Mouse (Mus musculus): Measurements from ENCODE around the gene Lrrc1. TPM values are rescaled to one million over a fixed set of nuclear protein-coding genes. Genes with fewer than 3 reads are reported as not detected.
A peak's percentile ranks its signal among the peaks of the same experiment; 100 is the strongest.

Lrrc1 gene
- polyA plus RNA-seq, 1 experiment from 2014 or later, result 7.7 TPM

- Histone ChIP-seq H3K4me1 (replicated peaks; ENCODE audit: control insufficient read depth, insufficient read depth, low read length) (peaks cover 28% of the 10 kb centered on the region), H3K4me3 (replicated peaks; ENCODE audit: low read length) (no peak overlapping the region), H3K4me2 (ENCODE audit: low read length) (peak overlapping the region; percentile 34), H3K27me3 (replicated peaks; ENCODE audit: control insufficient read depth, insufficient read depth, low read length) (no peaks in the 10 kb centered on the region), H3K27ac (ENCODE audit: low read length) (no peak overlapping the region), H3K9ac (replicated peaks; ENCODE audit: low read depth, low read length) (no peak overlapping the region), H3K9me3 (ENCODE audit: control insufficient read depth, low read length) (no peaks in the 10 kb centered on the region), H3K36me3 (ENCODE audit: control insufficient read depth, insufficient read depth) (no peaks in the 10 kb centered on the region)
- ATAC-seq, result peak; percentile 41
- WGBS, result 18% methylated on average over 17 of the region's 17 CpGs
Measured at GRCm38 (mm10) chr9:77535021-77535744, 9.5 kb downstream of the Lrrc1 start.

GRCm38 (mm10) chr9:77528379-77529041 lies 16.2 kb downstream of the Lrrc1 start:
- ATAC-seq, result no peak
- H3K27me3 ChIP-seq (replicated peaks; ENCODE audit: control insufficient read depth, insufficient read depth, low read length), result no peaks in the 10 kb centered on the region

DNA sequence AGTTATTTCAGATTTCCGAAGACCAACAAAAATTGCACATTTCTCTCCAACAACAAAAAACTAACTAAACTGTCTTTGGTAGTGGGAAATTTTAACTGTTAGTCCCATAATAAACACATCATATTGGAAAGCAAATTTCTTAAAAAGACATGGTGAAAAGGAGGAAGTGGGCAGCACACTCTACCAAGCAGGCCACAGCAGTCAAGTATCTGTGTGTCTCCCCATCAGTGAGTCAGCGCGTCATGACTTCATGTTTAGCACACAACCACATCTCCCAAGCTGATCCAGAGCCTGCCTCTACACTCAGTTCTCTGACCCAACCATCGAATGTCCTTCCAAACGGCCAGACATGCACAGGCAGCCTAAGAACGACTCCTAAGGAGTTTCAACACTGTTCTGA lies 17.5 kb downstream of the Lrrc1 start:
- ATAC-seq, result no peak
- Histone ChIP-seq H3K36me3 (ENCODE audit: control insufficient read depth, insufficient read depth) (no peaks in the 10 kb centered on the region), H3K4me2 (ENCODE audit: low read length) (no peak overlapping the region), H3K9ac (replicated peaks; ENCODE audit: low read depth, low read length) (no peak overlapping the region), H3K27ac (ENCODE audit: low read length) (no peak overlapping the region), H3K4me3 (replicated peaks; ENCODE audit: low read length) (no peak overlapping the region), H3K4me1 (replicated peaks; ENCODE audit: control insufficient read depth, insufficient read depth, low read length) (peaks cover 15% of the 10 kb centered on the region), H3K27me3 (replicated peaks; ENCODE audit: control insufficient read depth, insufficient read depth, low read length) (no peaks in the 10 kb centered on the region), H3K9me3 (ENCODE audit: control insufficient read depth, low read length) (no peaks in the 10 kb centered on the region)
- WGBS, result 71% methylated on average over 6 of the region's 6 CpGs

More at GRCm38 (mm10) chr9:77528379-77529041, 16.2 kb downstream of the Lrrc1 start:
- H3K36me3 ChIP-seq (ENCODE audit: control insufficient read depth, insufficient read depth), result no peaks in the 10 kb centered on the region
- no peaks in the 10 kb centered on the region for H3K9me3 ChIP-seq (ENCODE audit: control insufficient read depth, low read length)
- no peak overlapping the region for H3K4me2 ChIP-seq (ENCODE audit: low read length)
- H3K9ac ChIP-seq (replicated peaks; ENCODE audit: low read depth, low read length), result no peak overlapping the region
- H3K27ac ChIP-seq (ENCODE audit: low read length), result no peak overlapping the region
- WGBS, result 83% methylated on average over 5 of the region's 5 CpGs
- H3K4me1 ChIP-seq (replicated peaks; ENCODE audit: control insufficient read depth, insufficient read depth, low read length), result peaks cover 15% of the 10 kb centered on the region
- H3K4me3 ChIP-seq (replicated peaks; ENCODE audit: low read length), result no peak overlapping the region

GRCm38 (mm10) chr9:77526715-77527114 lies 18.0 kb downstream of the Lrrc1 start:
- no peaks in the 10 kb centered on the region for H3K27me3 ChIP-seq (replicated peaks; ENCODE audit: control insufficient read depth, insufficient read depth, low read length)
- no peaks in the 10 kb centered on the region for H3K9me3 ChIP-seq (ENCODE audit: control insufficient read depth, low read length)
- ATAC-seq, result no peak
- WGBS, result 32% methylated on average over 2 of the region's 2 CpGs
- peaks cover 15% of the 10 kb centered on the region for H3K4me1 ChIP-seq (replicated peaks; ENCODE audit: control insufficient read depth, insufficient read depth, low read length)
- no peak overlapping the region for H3K9ac ChIP-seq (replicated peaks; ENCODE audit: low read depth, low read length)
- no peak overlapping the region for H3K27ac ChIP-seq (ENCODE audit: low read length)
- H3K36me3 ChIP-seq (ENCODE audit: control insufficient read depth, insufficient read depth), result no peaks in the 10 kb centered on the region
- H3K4me3 ChIP-seq (replicated peaks; ENCODE audit: low read length), result no peak overlapping the region
- no peak overlapping the region for H3K4me2 ChIP-seq (ENCODE audit: low read length)

- no peak overlapping the region for H3K9ac ChIP-seq (replicated peaks; ENCODE audit: low read depth, low read length)
- H3K27ac ChIP-seq (ENCODE audit: low read length), result no peak overlapping the region
- no peaks in the 10 kb centered on the region for H3K9me3 ChIP-seq (ENCODE audit: control insufficient read depth, low read length)
- no peak for ATAC-seq
- H3K36me3 ChIP-seq (ENCODE audit: control insufficient read depth, insufficient read depth), result no peaks in the 10 kb centered on the region
- peaks cover 15% of the 10 kb centered on the region for H3K4me1 ChIP-seq (replicated peaks; ENCODE audit: control insufficient read depth, insufficient read depth, low read length)
- 50% methylated on average over 16 of the region's 16 CpGs for WGBS
- H3K27me3 ChIP-seq (replicated peaks; ENCODE audit: control insufficient read depth, insufficient read depth, low read length), result no peaks in the 10 kb centered on the region
- H3K4me3 ChIP-seq (replicated peaks; ENCODE audit: low read length), result no peak overlapping the region
- H3K4me2 ChIP-seq (ENCODE audit: low read length), result no peak overlapping the region
Measured at GRCm38 (mm10) chr9:77525595-77526295, 18.9 kb downstream of the Lrrc1 start.

GRCm38 (mm10) chr9:77523793-77524192 lies 20.9 kb downstream of the Lrrc1 start:
- no peaks in the 10 kb centered on the region for H3K9me3 ChIP-seq (ENCODE audit: control insufficient read depth, low read length)
- peaks cover 15% of the 10 kb centered on the region for H3K4me1 ChIP-seq (replicated peaks; ENCODE audit: control insufficient read depth, insufficient read depth, low read length)
- no peak for ATAC-seq
- no peaks in the 10 kb centered on the region for H3K27me3 ChIP-seq (replicated peaks; ENCODE audit: control insufficient read depth, insufficient read depth, low read length)
- no peak overlapping the region for H3K4me3 ChIP-seq (replicated peaks; ENCODE audit: low read length)
- no peaks in the 10 kb centered on the region for H3K36me3 ChIP-seq (ENCODE audit: control insufficient read depth, insufficient read depth)
- no peak overlapping the region for H3K9ac ChIP-seq (replicated peaks; ENCODE audit: low read depth, low read length)
- H3K27ac ChIP-seq (ENCODE audit: low read length), result no peak overlapping the region
- 98% methylated on average over 4 of the region's 4 CpGs for WGBS
- H3K4me2 ChIP-seq (ENCODE audit: low read length), result no peak overlapping the region

GRCm38 (mm10) chr9:77522476-77522875 lies 22.2 kb downstream of the Lrrc1 start:
- no peak overlapping the region for H3K9ac ChIP-seq (replicated peaks; ENCODE audit: low read depth, low read length)
- H3K36me3 ChIP-seq (ENCODE audit: control insufficient read depth, insufficient read depth), result no peaks in the 10 kb centered on the region
- H3K4me2 ChIP-seq (ENCODE audit: low read length), result no peak overlapping the region
- H3K27me3 ChIP-seq (replicated peaks; ENCODE audit: control insufficient read depth, insufficient read depth, low read length), result no peaks in the 10 kb centered on the region
- peaks cover 15% of the 10 kb centered on the region for H3K4me1 ChIP-seq (replicated peaks; ENCODE audit: control insufficient read depth, insufficient read depth, low read length)
- H3K9me3 ChIP-seq (ENCODE audit: control insufficient read depth, low read length), result no peaks in the 10 kb centered on the region
- ATAC-seq, result no peak
- 95% methylated on average over 3 of the region's 3 CpGs for WGBS
- H3K4me3 ChIP-seq (replicated peaks; ENCODE audit: low read length), result no peak overlapping the region
- no peak overlapping the region for H3K27ac ChIP-seq (ENCODE audit: low read length)

- no peak overlapping the region for H3K9ac ChIP-seq (replicated peaks; ENCODE audit: low read depth, low read length)
- H3K4me1 ChIP-seq (replicated peaks; ENCODE audit: control insufficient read depth, insufficient read depth, low read length), result no peaks in the 10 kb centered on the region
- WGBS, result 85% methylated on average over 2 of the region's 2 CpGs
- no peaks in the 10 kb centered on the region for H3K36me3 ChIP-seq (ENCODE audit: control insufficient read depth, insufficient read depth)
- H3K4me3 ChIP-seq (replicated peaks; ENCODE audit: low read length), result no peak overlapping the region
- H3K27ac ChIP-seq (ENCODE audit: low read length), result no peak overlapping the region
- H3K4me2 ChIP-seq (ENCODE audit: low read length), result no peak overlapping the region
- H3K9me3 ChIP-seq (ENCODE audit: control insufficient read depth, low read length), result no peaks in the 10 kb centered on the region
- H3K27me3 ChIP-seq (replicated peaks; ENCODE audit: control insufficient read depth, insufficient read depth, low read length), result no peaks in the 10 kb centered on the region
- ATAC-seq, result no peak
Measured at GRCm38 (mm10) chr9:77519198-77519597, 25.5 kb downstream of the Lrrc1 start.

DNA sequence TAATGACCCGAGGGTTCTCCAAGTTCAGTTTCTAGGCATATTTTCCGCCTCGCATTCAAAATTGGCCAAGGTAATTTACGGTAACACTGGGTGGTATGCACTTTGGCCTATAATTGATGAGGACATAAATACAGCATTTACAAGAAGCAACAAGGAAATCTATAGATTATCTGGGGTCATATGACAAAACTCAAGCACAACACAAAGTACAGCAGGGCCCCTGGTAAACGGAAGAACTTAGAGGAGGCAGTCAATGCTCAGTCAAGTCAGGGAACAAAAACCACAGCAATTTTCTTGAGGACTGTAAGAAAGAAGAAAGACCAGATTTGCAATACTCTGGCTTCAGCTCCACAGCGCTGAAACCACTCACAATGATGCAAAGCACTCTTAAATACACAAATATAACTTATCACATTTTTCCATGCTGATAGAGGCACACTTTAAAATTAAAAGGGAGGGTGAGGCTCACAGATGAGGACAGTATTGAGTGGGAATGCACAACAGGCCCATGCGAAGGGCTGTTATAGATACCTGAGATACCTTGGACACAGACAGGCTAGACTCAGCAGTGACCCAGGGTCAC lies 27.8 kb downstream of the Lrrc1 start:
- peaks cover 6% of the 10 kb centered on the region for H3K4me1 ChIP-seq (replicated peaks; ENCODE audit: control insufficient read depth, insufficient read depth, low read length)
- no peaks in the 10 kb centered on the region for H3K9me3 ChIP-seq (ENCODE audit: control insufficient read depth, low read length)
- H3K9ac ChIP-seq (replicated peaks; ENCODE audit: low read depth, low read length), result no peak overlapping the region
- no peaks in the 10 kb centered on the region for H3K36me3 ChIP-seq (ENCODE audit: control insufficient read depth, insufficient read depth)
- no peak overlapping the region for H3K4me2 ChIP-seq (ENCODE audit: low read length)
- ATAC-seq, result no peak
- H3K27me3 ChIP-seq (replicated peaks; ENCODE audit: control insufficient read depth, insufficient read depth, low read length), result no peaks in the 10 kb centered on the region
- no peak overlapping the region for H3K4me3 ChIP-seq (replicated peaks; ENCODE audit: low read length)
- 93% methylated on average over 7 of the region's 7 CpGs for WGBS
- no peak overlapping the region for H3K27ac ChIP-seq (ENCODE audit: low read length)

Measured in forebrain, embryonic 16.5 days (tissue).